8 mouse cellular contexts compared by ENCODE assay signal in the genomic region with DNA sequence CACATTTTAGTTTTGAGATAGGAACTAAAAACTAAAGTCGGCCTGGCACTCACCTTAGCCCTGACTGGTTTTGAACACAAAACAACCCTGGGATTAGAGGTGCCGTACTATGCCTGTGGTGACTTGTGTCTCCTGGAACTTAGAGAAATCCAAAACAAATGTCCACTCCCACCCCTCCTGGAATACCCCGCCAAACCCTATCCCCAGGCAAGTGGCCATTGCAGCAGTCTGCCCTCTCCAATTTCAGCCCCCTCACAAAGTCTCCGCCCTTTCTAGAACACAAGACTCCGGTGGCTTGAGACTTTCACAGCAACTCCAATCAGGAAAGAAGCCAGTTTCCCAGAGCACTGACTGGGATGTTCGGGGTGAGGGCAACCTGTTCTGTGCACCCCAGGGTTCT. TPM values are rescaled to one million over a fixed set of nuclear protein-coding genes. Genes with fewer than 3 reads are reported as not detected.
DNase-seq lines count a peak whose midpoint lies in the region; ATAC-seq and TF ChIP-seq lines count a peak whose summit lies in the region.

A gene (plus strand): TSS at position 275 of the 400 bp plus-strand sequence.

- ATAC-seq in hindbrain, postnatal 0 days: no peak
- ATAC-seq in megakaryocyte, adult 5-6 weeks (ENCODE audit: poor library complexity, severe bottlenecking): peak; percentile 16

- intact Hi-C loops in gastrocnemius, adult 2 months (cut with DNase I): no loop called here

- 29% methylated on average over 6 of the region's 6 CpGs for WGBS in hindbrain, postnatal 0 days

- H3K4me3 ChIP-seq in gastrocnemius, adult 2 months: peak within 1 kb of the TSS; percentile 91
- H3K4me3 ChIP-seq in hindbrain, postnatal 0 days (ENCODE audit: low read length): peak within 1 kb of the TSS; percentile 78

- TF ChIP-seq CTCF in gastrocnemius, adult 2 months (IDR thresholded peaks at IDR 0.05): no peak
- no peak for TF ChIP-seq CTCF in hindbrain, postnatal 0 days (IDR thresholded peaks at IDR 0.05; ENCODE audit: low read depth)

- peak within 1 kb of the TSS; percentile 92 for H3K4me2 ChIP-seq in hindbrain, postnatal 0 days (ENCODE audit: low read depth, low read length)

- H3K27ac ChIP-seq in gastrocnemius, adult 2 months: peak within 1 kb of the TSS; percentile 97
- H3K27ac ChIP-seq in hindbrain, postnatal 0 days: peak within 1 kb of the TSS; percentile 72

- H3K9me3 ChIP-seq in hindbrain, postnatal 0 days (ENCODE audit: low read length): no peaks in the 10 kb centered on the region

- peaks cover 6% of the 10 kb centered on the region; the same call in 1 of the 2 replicates for H3K4me1 ChIP-seq in hindbrain, postnatal 0 days (ENCODE audit: insufficient read depth, low read length)

- no peak for DNase-seq in layer of hippocampus, adult 18-20 months (ENCODE audit: low spot score in 2 of 2)
- DNase-seq in layer of hippocampus, adult 9-10 months (ENCODE audit: low spot score): no peak
- peak; percentile 43 for DNase-seq in adrenal gland, postnatal 14 days
- DNase-seq in gastrocnemius, adult 2 months: no peak
- DNase-seq in hindbrain, postnatal 0 days (ENCODE audit: low spot score): no peak
- DNase-seq in ovary, postnatal 10 days (ENCODE audit: low spot score): no peak
- no peak for DNase-seq in kidney, postnatal 4 days

- no peaks in the 10 kb centered on the region for H3K27me3 ChIP-seq in hindbrain, postnatal 0 days (ENCODE audit: insufficient read depth, low read length)

- peak within 1 kb of the TSS; percentile 86 for H3K9ac ChIP-seq in hindbrain, postnatal 0 days (replicated peaks; ENCODE audit: low read length)

- peaks cover 5% of the 10 kb centered on the region for H3K36me3 ChIP-seq in hindbrain, postnatal 0 days (ENCODE audit: insufficient read depth, low read length)

RNA-seq across cellular contexts. Expression of the gene that starts here (rescaled TPM):
- 10 to 100 TPM; 47.1 to 58.9 TPM for total RNA-seq in layer of hippocampus, adult 18-20 months (2021)
- total RNA-seq in adrenal gland, postnatal 14 days (2021): 261 TPM in 2 replicates
- 100 to 1,000 TPM; 245 to 263 TPM for total RNA-seq in gastrocnemius, adult 2 months (2021)
- total RNA-seq in hindbrain, postnatal 0 days (2014; rRNA removed): 7.1 and 11.2 TPM in 2 replicates
- 71.0 and 85.4 TPM in 2 replicates for polyA plus RNA-seq in hindbrain, postnatal 0 days (2015; fragmentation: Nextera tagmentation; extraction: Ambion mirVana)
- 33.8 and 35.8 TPM in 2 replicates for total RNA-seq in megakaryocyte, adult 5-6 weeks (2015)
- 22.6 and 23.5 TPM in 2 replicates for total RNA-seq in megakaryocyte, adult 5-6 weeks (2017)
